Mouse (Mus musculus) ES-Bruce4 (cell line): ENCODE measurements at regions not wholly inside any gene's neighbourhood (a gene's known extent, or its start where the extent isn't known, plus 50 kb on each side); places are given as distances from the start of the nearest gene placed in this dataset.

Experiments
- H3K27ac ChIP-seq: 2 replicates; pipeline ENCODE4 v1.5.1; 2012; ENCODE audit warnings: low read length, inconsistent platforms; ENCODE audit not compliant: insufficient read depth
- H3K27me3 ChIP-seq: 2 replicates; pipeline ENCODE4 v1.6.1; 2012; ENCODE audit warnings: mild to moderate bottlenecking, low read length, inconsistent platforms; ENCODE audit not compliant: control insufficient read depth, poor library complexity, insufficient read depth, severe bottlenecking
- H3K36me3 ChIP-seq: 2 replicates; pipeline ENCODE4 v1.6.1; 2012; ENCODE audit warnings: inconsistent platforms, mild to moderate bottlenecking, low read length, moderate library complexity; ENCODE audit not compliant: control insufficient read depth, poor library complexity, insufficient read depth, severe bottlenecking
- H3K4me1 ChIP-seq: one replicate; pipeline ENCODE4 v1.8.1; 2011; ENCODE audit warnings: low read length; ENCODE audit not compliant: control insufficient read depth, insufficient read depth
- H3K4me3 ChIP-seq: 2 replicates; pipeline ENCODE4 v1.5.1; 2011; ENCODE audit warnings: low read depth, mild to moderate bottlenecking, low read length
- H3K9ac ChIP-seq: 2 replicates; pipeline ENCODE4 v1.6.1; 2012; ENCODE audit warnings: low read depth, mild to moderate bottlenecking, inconsistent platforms; ENCODE audit not compliant: poor library complexity, severe bottlenecking
- H3K9me3 ChIP-seq: replicated peaks from 2 replicates; pipeline ENCODE4 v1.6.1; 2012; ENCODE audit warnings: mild to moderate bottlenecking, low read length, inconsistent platforms; ENCODE audit not compliant: control insufficient read depth, poor library complexity, insufficient read depth, severe bottlenecking
- CTCF ChIP-seq: IDR thresholded peaks from one replicate; pipeline ENCODE4 v1.8.1; 2011; ENCODE audit warnings: low read depth, low read length
- EP300 ChIP-seq: IDR thresholded peaks from 2 replicates; pipeline ENCODE4 v1.6.1; 2011; ENCODE audit warnings: low read depth, low read length; ENCODE audit not compliant: insufficient read depth
- POLR2A ChIP-seq: IDR thresholded peaks from one replicate; pipeline ENCODE4 v1.8.1; 2011; ENCODE audit warnings: low read length; ENCODE audit not compliant: insufficient read depth

DNA sequence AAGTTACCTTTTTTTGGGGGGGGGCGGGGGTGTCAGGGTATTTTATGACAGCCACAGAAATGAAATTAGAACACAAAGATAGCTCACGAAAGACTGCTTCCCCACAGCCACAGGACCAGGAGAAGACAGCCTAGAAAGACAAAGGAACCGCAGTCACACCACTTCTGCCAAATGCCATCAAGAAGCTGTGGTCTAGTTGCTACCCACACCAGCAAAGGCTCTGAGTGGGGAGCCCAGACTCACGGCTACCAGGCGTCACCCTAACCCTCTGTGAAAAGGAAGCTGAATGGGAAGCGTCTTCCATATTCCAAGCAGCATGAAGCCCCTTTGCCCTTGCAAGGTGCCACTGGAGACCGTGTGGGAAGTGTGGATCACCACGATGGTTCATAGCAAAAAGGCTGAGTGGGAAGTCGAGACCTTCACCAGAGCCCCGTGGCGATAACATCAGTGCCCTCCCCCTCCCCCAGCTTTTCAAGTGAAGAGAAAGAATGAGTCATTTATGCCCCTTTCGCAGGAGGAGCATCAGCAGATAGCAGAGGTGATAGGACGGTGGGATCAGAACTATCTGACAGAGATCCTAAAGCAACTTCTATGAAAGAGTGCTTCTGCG, 91.3 kb upstream of the Spdye4c start:
- H3K4me1 ChIP-seq = no peaks in the 10 kb centered on the region
- no peak overlapping the region for H3K27ac ChIP-seq
- TF ChIP-seq EP300 (no peak), POLR2A (no peak), CTCF (no peak)
- no peak overlapping the region for H3K4me3 ChIP-seq
- H3K27me3 ChIP-seq = no peaks in the 10 kb centered on the region
- H3K36me3 ChIP-seq = no peaks in the 10 kb centered on the region
- H3K9ac ChIP-seq = no peak overlapping the region
- no peaks in the 10 kb centered on the region for H3K9me3 ChIP-seq

DNA sequence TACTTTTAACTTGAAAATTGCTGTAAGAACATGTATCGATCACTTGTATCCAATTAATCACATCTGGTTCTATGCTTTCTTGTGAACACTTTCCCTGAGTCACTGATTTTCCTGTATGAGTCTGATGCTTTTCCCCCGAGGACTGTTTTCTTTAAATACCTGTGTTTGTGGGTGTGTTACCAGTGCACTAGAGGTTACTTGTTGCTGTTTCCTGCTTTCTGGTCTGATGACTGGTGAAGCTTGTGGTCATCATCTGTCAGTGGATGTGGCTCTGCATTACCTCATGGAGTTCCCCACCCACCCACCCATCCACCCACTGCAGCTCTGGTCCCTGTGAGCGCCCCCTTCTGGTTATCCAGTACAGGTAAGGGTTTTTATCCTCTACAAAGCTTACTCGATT, 88.3 kb upstream of the Spdye4c start:
- Histone ChIP-seq H3K27ac (no peak overlapping the region), H3K9ac (no peak overlapping the region), H3K9me3 (no peaks in the 10 kb centered on the region), H3K27me3 (no peaks in the 10 kb centered on the region), H3K4me3 (no peak overlapping the region), H3K4me1 (no peaks in the 10 kb centered on the region), H3K36me3 (no peaks in the 10 kb centered on the region)
- TF ChIP-seq POLR2A (no peak), EP300 (no peak), CTCF (no peak)

DNA sequence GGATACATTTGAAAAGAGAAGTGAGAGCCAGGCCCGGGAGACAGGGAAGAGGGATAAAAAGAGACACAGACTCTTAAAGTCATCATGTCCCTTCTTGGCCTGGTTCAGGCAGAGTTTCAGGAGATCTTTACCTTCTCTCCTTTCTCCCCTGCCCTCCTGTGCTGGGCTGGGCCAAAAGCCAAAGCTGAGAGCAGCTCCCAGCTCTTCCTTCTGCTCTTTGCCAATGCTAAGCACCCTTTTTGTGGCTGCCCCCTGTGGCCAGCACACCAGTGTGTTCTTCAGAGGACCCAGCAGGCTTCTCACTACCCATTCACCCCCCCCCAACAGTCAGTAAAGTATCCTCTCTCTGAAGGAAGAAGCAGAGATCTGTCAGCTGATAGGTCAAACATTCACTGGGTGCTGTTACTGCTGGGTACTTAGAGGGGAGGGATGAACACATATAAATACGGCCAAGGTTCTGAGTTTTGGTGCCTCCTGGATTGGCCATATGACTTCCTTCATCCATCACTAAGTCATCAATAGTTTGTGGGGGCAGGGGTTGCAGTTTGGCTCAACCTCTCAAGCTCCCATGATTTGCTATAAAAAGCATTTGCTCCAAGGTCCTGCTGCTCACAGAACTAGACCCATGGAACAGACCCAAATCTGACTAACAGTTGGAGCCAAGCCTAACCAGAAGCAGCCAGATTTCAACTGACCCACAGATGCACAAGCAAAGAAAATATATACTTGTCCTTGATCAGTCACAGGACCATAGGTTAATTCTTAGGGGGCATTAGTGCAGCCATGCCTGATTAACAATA, 87.7 kb upstream of the Spdye4c start:
- Histone ChIP-seq H3K27me3 (no peaks in the 10 kb centered on the region), H3K36me3 (no peaks in the 10 kb centered on the region), H3K4me3 (no peak overlapping the region), H3K9ac (no peak overlapping the region), H3K27ac (no peak overlapping the region), H3K4me1 (no peaks in the 10 kb centered on the region), H3K9me3 (no peaks in the 10 kb centered on the region)
- TF ChIP-seq POLR2A (no peak), CTCF (no peak), EP300 (no peak)

DNA sequence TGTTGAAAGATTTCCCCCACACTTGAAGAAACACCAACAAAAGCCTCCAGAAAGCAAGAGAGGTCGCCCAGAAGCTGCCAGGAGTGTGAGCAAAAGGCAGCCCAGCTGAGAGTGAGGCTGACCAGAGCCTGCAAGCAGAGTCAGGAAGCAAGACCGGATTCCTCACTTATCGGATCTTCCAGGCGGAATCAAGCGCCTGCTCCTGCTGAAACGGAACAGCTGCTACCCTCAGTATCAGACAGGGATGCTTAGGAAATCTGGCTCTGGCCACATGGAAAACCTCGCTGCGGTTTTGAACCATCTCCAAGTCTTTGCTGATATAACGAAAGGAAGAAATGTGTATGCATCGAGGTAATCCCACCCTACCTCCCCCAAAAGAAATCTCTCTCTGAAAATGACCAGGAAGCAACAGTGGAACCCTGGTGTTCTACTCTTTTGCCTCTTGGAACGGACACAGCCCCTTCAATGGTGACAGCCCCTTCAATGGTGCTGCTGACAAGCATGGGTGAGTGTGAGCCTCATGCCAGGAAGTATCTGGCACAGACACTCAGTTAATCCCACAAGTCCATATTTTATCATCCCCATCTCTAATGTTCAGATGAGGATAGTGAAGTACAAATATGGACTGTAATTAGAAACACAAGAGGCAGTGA, 83.3 kb upstream of the Spdye4c start:
- Histone ChIP-seq H3K9me3 (no peaks in the 10 kb centered on the region), H3K27me3 (no peaks in the 10 kb centered on the region), H3K27ac (no peak overlapping the region), H3K9ac (no peak overlapping the region), H3K4me1 (no peaks in the 10 kb centered on the region), H3K4me3 (no peak overlapping the region), H3K36me3 (no peaks in the 10 kb centered on the region)
- no peak for TF ChIP-seq EP300
- TF ChIP-seq CTCF = no peak
- no peak for TF ChIP-seq POLR2A

DNA sequence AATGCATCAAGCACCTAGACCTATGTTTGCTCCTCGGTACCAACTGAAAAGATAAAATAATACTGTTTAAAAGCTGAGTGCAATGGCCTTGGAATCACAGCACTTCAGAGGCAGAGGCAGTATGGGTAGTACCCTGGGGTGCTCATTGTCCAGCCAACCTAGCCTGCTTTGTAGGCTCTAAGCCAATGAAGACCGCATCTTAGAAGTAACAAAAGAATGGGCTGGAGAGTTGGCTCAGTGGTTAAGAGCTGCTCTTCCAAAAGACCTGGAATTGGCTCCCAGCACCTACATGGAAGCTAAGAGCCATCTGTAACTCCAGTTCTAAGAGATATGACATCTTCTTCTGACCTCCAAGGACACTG, 82.8 kb upstream of the Spdye4c start:
- TF ChIP-seq POLR2A = no peak
- no peak for TF ChIP-seq EP300
- TF ChIP-seq CTCF = no peak
- no peaks in the 10 kb centered on the region for H3K27me3 ChIP-seq
- H3K4me1 ChIP-seq = no peaks in the 10 kb centered on the region
- no peak overlapping the region for H3K9ac ChIP-seq
- H3K27ac ChIP-seq = no peak overlapping the region
- no peaks in the 10 kb centered on the region for H3K9me3 ChIP-seq
- H3K4me3 ChIP-seq = no peak overlapping the region
- H3K36me3 ChIP-seq = no peaks in the 10 kb centered on the region

DNA sequence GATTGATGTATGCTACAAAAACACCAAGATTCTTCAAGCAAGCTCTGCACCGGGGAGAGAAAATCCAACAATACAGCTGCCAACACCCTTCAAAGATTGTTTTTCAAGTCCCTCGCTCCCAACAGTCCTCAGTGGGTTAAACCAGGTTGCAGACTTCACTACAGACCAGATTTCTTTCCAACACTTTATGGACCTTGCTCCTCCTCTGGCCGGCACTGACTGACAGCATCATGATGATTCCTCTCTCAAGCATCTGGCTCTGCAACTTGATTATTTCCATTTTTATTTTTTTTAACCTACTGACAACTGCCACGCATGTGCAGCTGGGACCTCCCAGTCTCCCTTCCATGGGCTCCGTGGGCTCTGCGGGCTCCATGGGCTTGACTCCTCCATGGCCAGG, 79.7 kb upstream of the Spdye4c start:
- Histone ChIP-seq H3K27me3 (no peaks in the 10 kb centered on the region), H3K4me1 (no peaks in the 10 kb centered on the region), H3K9ac (no peak overlapping the region), H3K27ac (no peak overlapping the region), H3K9me3 (no peaks in the 10 kb centered on the region), H3K36me3 (no peaks in the 10 kb centered on the region), H3K4me3 (no peak overlapping the region)
- TF ChIP-seq CTCF (no peak), POLR2A (no peak), EP300 (no peak)
